Mouse (Mus musculus): ENCODE measurements around the gene Nup205. TPM values are rescaled to one million over a fixed set of nuclear protein-coding genes. Genes with fewer than 3 reads are reported as not detected.

The Nup205 gene
- polyA plus RNA-seq, 1 experiment from 2014 or later: 29.2 TPM

GRCm38 (mm10) chr6:35269643-35270042 is 92.4 kb downstream of the Nup205 start:
- no peaks in the 10 kb centered on the region for H3K9me3 ChIP-seq
- H3K36me3 ChIP-seq: no peaks in the 10 kb centered on the region; the same call in 1 of the 2 replicates
- H3K4me3 ChIP-seq (replicated peaks): no peak overlapping the region
- no peak for ATAC-seq (ENCODE audit: insufficient read depth, low FRiP score, low read depth)
- no peak overlapping the region for H3K27ac ChIP-seq
- no peaks in the 10 kb centered on the region for H3K27me3 ChIP-seq (replicated peaks)
- no peak overlapping the region for H3K4me2 ChIP-seq
- H3K9ac ChIP-seq: no peak overlapping the region
- no peaks in the 10 kb centered on the region for H3K4me1 ChIP-seq
- WGBS: 79% methylated on average over 13 of the region's 13 CpGs

GRCm38 (mm10) chr6:35271094-35271855 is 94.1 kb downstream of the Nup205 start:
- Histone ChIP-seq H3K9me3 (no peaks in the 10 kb centered on the region), H3K4me1 (no peaks in the 10 kb centered on the region), H3K27ac (no peak overlapping the region), H3K4me2 (no peak overlapping the region), H3K36me3 (no peaks in the 10 kb centered on the region; the same call in 1 of the 2 replicates), H3K27me3 (replicated peaks) (no peaks in the 10 kb centered on the region), H3K9ac (no peak overlapping the region), H3K4me3 (replicated peaks) (no peak overlapping the region)
- no peak for ATAC-seq (ENCODE audit: insufficient read depth, low FRiP score, low read depth)
- 89% methylated on average over 12 of the region's 12 CpGs for whole genome bisulfite sequencing

GRCm38 (mm10) chr6:35271868-35272765 is 94.9 kb downstream of the Nup205 start:
- Histone ChIP-seq H3K9me3 (no peaks in the 10 kb centered on the region), H3K27ac (no peak overlapping the region), H3K9ac (no peak overlapping the region), H3K4me3 (replicated peaks) (no peak overlapping the region), H3K27me3 (replicated peaks) (no peaks in the 10 kb centered on the region), H3K4me1 (no peaks in the 10 kb centered on the region), H3K36me3 (no peaks in the 10 kb centered on the region), H3K4me2 (no peak overlapping the region)
- 80% methylated on average over 20 of the region's 20 CpGs for WGBS
- no peak for ATAC-seq (ENCODE audit: insufficient read depth, low FRiP score, low read depth)

- Histone ChIP-seq H3K9me3 (no peaks in the 10 kb centered on the region), H3K27ac (no peak overlapping the region), H3K4me3 (replicated peaks) (no peak overlapping the region), H3K4me2 (no peak overlapping the region), H3K4me1 (no peaks in the 10 kb centered on the region), H3K27me3 (replicated peaks) (no peaks in the 10 kb centered on the region), H3K36me3 (no peaks in the 10 kb centered on the region), H3K9ac (no peak overlapping the region)
- WGBS: 50% methylated on average over 11 of the region's 11 CpGs
- 0 out of 2 replicates have a peak, but pooled peaks have one; percentile 13 for ATAC-seq (ENCODE audit: insufficient read depth, low FRiP score, low read depth)
These were observed 96.3 kb downstream of the Nup205 start for GRCm38 (mm10) chr6:35273391-35274082.

GRCm38 (mm10) chr6:35277903-35278587 is 100.8 kb downstream of the Nup205 start:
- H3K36me3 ChIP-seq: no peaks in the 10 kb centered on the region
- no peaks in the 10 kb centered on the region for H3K4me1 ChIP-seq
- ATAC-seq (ENCODE audit: insufficient read depth, low FRiP score, low read depth): peak; percentile 61; the same call in 1 of the 2 replicates
- no peak overlapping the region for H3K4me3 ChIP-seq (replicated peaks)
- 38% methylated on average over 9 of the region's 10 CpGs for WGBS
- H3K9me3 ChIP-seq: no peaks in the 10 kb centered on the region
- no peak overlapping the region for H3K27ac ChIP-seq
- H3K27me3 ChIP-seq (replicated peaks): no peaks in the 10 kb centered on the region
- H3K9ac ChIP-seq: no peak overlapping the region
- peak overlapping the region; percentile 1; the same call in 1 of the 2 replicates for H3K4me2 ChIP-seq

- whole genome bisulfite sequencing: 82% methylated on average over 10 of the region's 10 CpGs
- no peak for ATAC-seq (ENCODE audit: insufficient read depth, low FRiP score, low read depth)
- no peak overlapping the region for H3K9ac ChIP-seq
These were observed 102.1 kb downstream of the Nup205 start for GRCm38 (mm10) chr6:35279306-35279705.

GRCm38 (mm10) chr6:35288114-35288761 is 111.0 kb downstream of the Nup205 start:
- Histone ChIP-seq H3K9me3 (no peaks in the 10 kb centered on the region), H3K9ac (no peak overlapping the region), H3K27me3 (replicated peaks) (no peaks in the 10 kb centered on the region), H3K27ac (peak overlapping the region; percentile 40; the same call in 1 of the 2 replicates), H3K4me2 (peak overlapping the region; percentile 8; the same call in 1 of the 2 replicates), H3K4me1 (peaks cover 8% of the 10 kb centered on the region; the same call in 1 of the 2 replicates), H3K36me3 (no peaks in the 10 kb centered on the region), H3K4me3 (replicated peaks) (no peak overlapping the region)
- WGBS: 52% methylated on average over 11 of the region's 11 CpGs
- ATAC-seq (ENCODE audit: insufficient read depth, low FRiP score, low read depth): peak; percentile 50; the same call in 1 of the 2 replicates

More at GRCm38 (mm10) chr6:35279306-35279705, 102.1 kb downstream of the Nup205 start:
- no peak overlapping the region for H3K4me3 ChIP-seq (replicated peaks)
- no peak overlapping the region for H3K4me2 ChIP-seq
- no peak overlapping the region for H3K27ac ChIP-seq
- H3K36me3 ChIP-seq: no peaks in the 10 kb centered on the region
- H3K9me3 ChIP-seq: no peaks in the 10 kb centered on the region
- no peaks in the 10 kb centered on the region for H3K4me1 ChIP-seq
- no peaks in the 10 kb centered on the region for H3K27me3 ChIP-seq (replicated peaks)

GRCm38 (mm10) chr6:35288920-35289319 is 111.7 kb downstream of the Nup205 start:
- ATAC-seq (ENCODE audit: insufficient read depth, low FRiP score, low read depth): no peak
- no peak overlapping the region for H3K27ac ChIP-seq
- H3K9ac ChIP-seq: no peak overlapping the region
- no peak overlapping the region for H3K4me3 ChIP-seq (replicated peaks)
- WGBS: 62% methylated on average over 7 of the region's 7 CpGs
- H3K27me3 ChIP-seq (replicated peaks): no peaks in the 10 kb centered on the region
- no peaks in the 10 kb centered on the region for H3K36me3 ChIP-seq
- H3K4me1 ChIP-seq: peaks cover 8% of the 10 kb centered on the region; the same call in 1 of the 2 replicates
- H3K9me3 ChIP-seq: no peaks in the 10 kb centered on the region
- H3K4me2 ChIP-seq: no peak overlapping the region

- H3K4me2 ChIP-seq: no peak overlapping the region
- no peak overlapping the region for H3K9ac ChIP-seq
- no peaks in the 10 kb centered on the region for H3K27me3 ChIP-seq (replicated peaks)
- no peaks in the 10 kb centered on the region for H3K36me3 ChIP-seq
- H3K4me3 ChIP-seq (replicated peaks): no peak overlapping the region
- 85% methylated on average over 8 of the region's 8 CpGs for WGBS
- H3K27ac ChIP-seq: no peak overlapping the region
- ATAC-seq (ENCODE audit: insufficient read depth, low FRiP score, low read depth): no peak
- no peaks in the 10 kb centered on the region for H3K9me3 ChIP-seq
- peaks cover 8% of the 10 kb centered on the region; the same call in 1 of the 2 replicates for H3K4me1 ChIP-seq
These were observed 112.5 kb downstream of the Nup205 start for GRCm38 (mm10) chr6:35289676-35290075.

GRCm38 (mm10) chr6:35294964-35295363 is 117.7 kb downstream of the Nup205 start:
- Histone ChIP-seq H3K4me1 (peaks cover 4% of the 10 kb centered on the region; the same call in 1 of the 2 replicates), H3K9me3 (no peaks in the 10 kb centered on the region), H3K27me3 (replicated peaks) (no peaks in the 10 kb centered on the region), H3K27ac (no peak overlapping the region), H3K4me2 (no peak overlapping the region), H3K4me3 (replicated peaks) (no peak overlapping the region), H3K9ac (no peak overlapping the region), H3K36me3 (no peaks in the 10 kb centered on the region)
- ATAC-seq (ENCODE audit: insufficient read depth, low FRiP score, low read depth): no peak
- WGBS: 79% methylated on average over 2 of the region's 2 CpGs

Data from stomach, embryonic 15.5 days (tissue).